Mouse (Mus musculus): Measurements from ENCODE around the gene Mrps18a. TPM values are rescaled to one million over a fixed set of nuclear protein-coding genes. Genes with fewer than 3 reads are reported as not detected.
A peak's percentile ranks its signal among the peaks of the same experiment; 100 is the strongest.

Mrps18a gene
- polyA plus RNA-seq, 1 experiment from 2014 or later = 171 TPM

GRCm38 (mm10) chr17:46122791-46123190 lies 12.0 kb downstream of the Mrps18a start:
- TF ChIP-seq CTCF (IDR thresholded peaks at IDR 0.05; ENCODE audit: low read depth) = no peak
- Histone ChIP-seq H3K9ac (ENCODE audit: low read depth, low read length) (no peak overlapping the region), H3K9me3 (replicated peaks; ENCODE audit: low read length) (no peaks in the 10 kb centered on the region), H3K4me2 (ENCODE audit: low read length) (no peak overlapping the region), H3K27ac (no peak overlapping the region), H3K27me3 (ENCODE audit: insufficient read depth, low read length) (no peaks in the 10 kb centered on the region), H3K4me1 (replicated peaks; ENCODE audit: insufficient read depth, low read length) (peaks cover 4% of the 10 kb centered on the region; the same call in 1 of the 2 replicates), H3K36me3 (ENCODE audit: insufficient read depth, low read length) (peaks cover 74% of the 10 kb centered on the region), H3K4me3 (replicated peaks; ENCODE audit: low read depth, low read length) (no peak overlapping the region)
- ATAC-seq (replicated peaks; ENCODE audit: low FRiP score, low read depth) (no peak), DNase-seq (ENCODE audit: low spot score) (no peak)
- WGBS = 96% methylated on average over 4 of the region's 4 CpGs

GRCm38 (mm10) chr17:46123285-46123684 lies 12.5 kb downstream of the Mrps18a start:
- H3K4me1 ChIP-seq (replicated peaks; ENCODE audit: insufficient read depth, low read length) = peaks cover 1% of the 10 kb centered on the region; the same call in 1 of the 2 replicates
- no peak for ATAC-seq (replicated peaks; ENCODE audit: low FRiP score, low read depth)
- H3K4me3 ChIP-seq (replicated peaks; ENCODE audit: low read depth, low read length) = no peak overlapping the region
- H3K9ac ChIP-seq (ENCODE audit: low read depth, low read length) = no peak overlapping the region
- no peak overlapping the region for H3K27ac ChIP-seq
- TF ChIP-seq CTCF (IDR thresholded peaks at IDR 0.05; ENCODE audit: low read depth) = no peak
- no peak overlapping the region for H3K4me2 ChIP-seq (ENCODE audit: low read length)
- H3K27me3 ChIP-seq (ENCODE audit: insufficient read depth, low read length) = no peaks in the 10 kb centered on the region
- 92% methylated on average over 4 of the region's 4 CpGs for WGBS
- DNase-seq (ENCODE audit: low spot score) = no peak
- no peaks in the 10 kb centered on the region for H3K9me3 ChIP-seq (replicated peaks; ENCODE audit: low read length)
- peaks cover 74% of the 10 kb centered on the region for H3K36me3 ChIP-seq (ENCODE audit: insufficient read depth, low read length)

DNA sequence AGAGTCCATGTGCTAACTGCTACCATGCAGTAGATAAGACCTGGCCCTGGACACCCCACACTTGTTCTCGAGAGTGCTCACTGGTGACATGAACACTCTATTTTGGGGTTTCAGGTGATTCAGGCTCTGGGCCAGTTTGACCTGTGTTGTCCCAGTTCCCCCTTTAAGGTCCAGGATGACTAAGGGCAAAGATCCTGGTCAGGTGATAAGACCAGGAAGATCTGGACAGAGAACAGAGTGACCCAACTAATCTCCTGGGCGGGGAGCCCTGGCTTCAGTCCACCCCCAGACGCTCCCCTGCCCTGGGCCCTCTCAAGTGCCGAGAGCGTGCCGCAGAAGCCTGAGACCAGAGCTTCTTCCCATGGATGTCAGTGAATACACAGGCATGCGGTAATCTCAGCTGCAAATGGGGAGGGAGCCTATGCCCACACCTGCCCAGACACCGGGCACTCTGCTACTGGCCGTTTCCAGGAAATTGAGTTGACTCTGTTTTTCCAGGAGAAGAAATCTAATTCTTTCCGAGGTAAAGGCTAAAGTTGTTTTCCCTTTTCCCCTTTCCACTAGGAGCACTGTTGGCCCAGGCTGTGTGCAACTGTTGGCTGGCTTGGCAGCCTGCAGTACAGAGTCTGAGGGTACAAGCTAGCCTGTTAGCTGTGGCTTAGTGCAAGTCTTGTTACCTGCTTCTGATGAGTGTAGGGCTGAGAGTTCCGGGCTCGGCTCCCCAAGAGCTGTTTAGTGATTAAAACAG lies 13.3 kb downstream of the Mrps18a start:
- WGBS = 80% methylated on average over 12 of the region's 12 CpGs
- H3K9ac ChIP-seq (ENCODE audit: low read depth, low read length) = no peak overlapping the region
- H3K4me2 ChIP-seq (ENCODE audit: low read length) = no peak overlapping the region
- H3K9me3 ChIP-seq (replicated peaks; ENCODE audit: low read length) = no peaks in the 10 kb centered on the region
- no peak overlapping the region for H3K4me3 ChIP-seq (replicated peaks; ENCODE audit: low read depth, low read length)
- H3K27ac ChIP-seq = no peak overlapping the region
- ATAC-seq (replicated peaks; ENCODE audit: low FRiP score, low read depth) (no peak), DNase-seq (ENCODE audit: low spot score) (no peak)
- no peaks in the 10 kb centered on the region for H3K27me3 ChIP-seq (ENCODE audit: insufficient read depth, low read length)
- TF ChIP-seq CTCF (IDR thresholded peaks at IDR 0.05; ENCODE audit: low read depth) = no peak
- H3K4me1 ChIP-seq (replicated peaks; ENCODE audit: insufficient read depth, low read length) = no peaks in the 10 kb centered on the region; the same call in 1 of the 2 replicates
- H3K36me3 ChIP-seq (ENCODE audit: insufficient read depth, low read length) = peaks cover 75% of the 10 kb centered on the region

DNA sequence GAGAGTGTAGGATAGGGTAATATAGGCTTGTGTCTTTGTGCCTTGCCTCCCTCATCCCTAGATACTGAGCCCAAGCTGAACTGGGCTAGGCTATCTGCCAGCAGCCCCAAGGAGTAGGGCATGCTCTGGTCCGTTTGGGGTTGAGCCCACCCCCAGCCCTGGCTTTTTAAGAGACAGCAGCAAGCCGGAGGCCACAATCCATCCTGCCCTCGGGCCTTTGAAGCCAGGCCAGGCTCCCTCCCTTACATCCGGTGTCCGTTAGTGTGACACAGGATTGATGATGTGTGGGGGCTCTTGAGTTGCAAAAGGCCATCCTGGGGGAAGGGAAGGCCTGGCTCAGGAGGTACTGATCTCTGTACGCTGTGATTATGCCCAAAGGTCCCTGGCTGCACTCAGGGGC lies 15.8 kb downstream of the Mrps18a start:
- Histone ChIP-seq H3K4me1 (replicated peaks; ENCODE audit: insufficient read depth, low read length) (no peaks in the 10 kb centered on the region; the same call in 1 of the 2 replicates), H3K9me3 (replicated peaks; ENCODE audit: low read length) (no peaks in the 10 kb centered on the region), H3K4me3 (replicated peaks; ENCODE audit: low read depth, low read length) (no peak overlapping the region), H3K9ac (ENCODE audit: low read depth, low read length) (no peak overlapping the region), H3K27ac (peak overlapping the region; percentile 19; the same call in 1 of the 2 replicates), H3K4me2 (ENCODE audit: low read length) (no peak overlapping the region), H3K27me3 (ENCODE audit: insufficient read depth, low read length) (no peaks in the 10 kb centered on the region), H3K36me3 (ENCODE audit: insufficient read depth, low read length) (peaks cover 61% of the 10 kb centered on the region)
- TF ChIP-seq CTCF (IDR thresholded peaks at IDR 0.05; ENCODE audit: low read depth) = no peak
- no peak for ATAC-seq (replicated peaks; ENCODE audit: low FRiP score, low read depth)
- DNase-seq (ENCODE audit: low spot score) = peak; percentile 33
- WGBS = 34% methylated on average over 6 of the region's 6 CpGs

GRCm38 (mm10) chr17:46127814-46128493 lies 17.2 kb downstream of the Mrps18a start:
- ATAC-seq (replicated peaks; ENCODE audit: low FRiP score, low read depth) (no peak), DNase-seq (ENCODE audit: low spot score) (no peak)
- WGBS = 86% methylated on average over 6 of the region's 6 CpGs

GRCm38 (mm10) chr17:46129741-46130498 lies 19.1 kb downstream of the Mrps18a start:
- no peak overlapping the region for H3K4me2 ChIP-seq (ENCODE audit: low read length)
- WGBS = 63% methylated on average over 13 of the region's 13 CpGs
- no peak overlapping the region for H3K27ac ChIP-seq
- H3K27me3 ChIP-seq (ENCODE audit: insufficient read depth, low read length) = no peaks in the 10 kb centered on the region
- DNase-seq (ENCODE audit: low spot score) = peak; percentile 14
- H3K4me1 ChIP-seq (replicated peaks; ENCODE audit: insufficient read depth, low read length) = no peaks in the 10 kb centered on the region; the same call in 1 of the 2 replicates
- peaks cover 39% of the 10 kb centered on the region for H3K36me3 ChIP-seq (ENCODE audit: insufficient read depth, low read length)
- no peak overlapping the region for H3K9ac ChIP-seq (ENCODE audit: low read depth, low read length)
- no peak overlapping the region for H3K4me3 ChIP-seq (replicated peaks; ENCODE audit: low read depth, low read length)
- no peaks in the 10 kb centered on the region for H3K9me3 ChIP-seq (replicated peaks; ENCODE audit: low read length)
- no peak for TF ChIP-seq CTCF (IDR thresholded peaks at IDR 0.05; ENCODE audit: low read depth)
- ATAC-seq (replicated peaks; ENCODE audit: low FRiP score, low read depth) = peak; percentile 21; the same call in 1 of the 2 replicates

More at GRCm38 (mm10) chr17:46127814-46128493, 17.2 kb downstream of the Mrps18a start:
- Histone ChIP-seq H3K4me3 (replicated peaks; ENCODE audit: low read depth, low read length) (no peak overlapping the region), H3K4me1 (replicated peaks; ENCODE audit: insufficient read depth, low read length) (no peaks in the 10 kb centered on the region; the same call in 1 of the 2 replicates), H3K27me3 (ENCODE audit: insufficient read depth, low read length) (no peaks in the 10 kb centered on the region), H3K36me3 (ENCODE audit: insufficient read depth, low read length) (peaks cover 50% of the 10 kb centered on the region), H3K9ac (ENCODE audit: low read depth, low read length) (no peak overlapping the region), H3K4me2 (ENCODE audit: low read length) (no peak overlapping the region), H3K27ac (no peak overlapping the region), H3K9me3 (replicated peaks; ENCODE audit: low read length) (no peaks in the 10 kb centered on the region)
- TF ChIP-seq CTCF (IDR thresholded peaks at IDR 0.05; ENCODE audit: low read depth) = no peak
